Comparison of ENCODE assay signal across 8 mouse cellular contexts in genomic region chr2:109675973-109676617, GRCm38 (mm10). TPM values are rescaled to one million over a fixed set of nuclear protein-coding genes. Genes with fewer than 3 reads are reported as not detected.
DNase-seq lines count a peak whose midpoint lies in the region; ATAC-seq and TF ChIP-seq lines count a peak whose summit lies in the region.

No protein-coding gene starts in this region.

- H3K27ac ChIP-seq in heart, embryonic 16.5 days (ENCODE audit: low read length), result no peak overlapping the region
- H3K27ac ChIP-seq in kidney, postnatal 0 days, result no peak overlapping the region
- no peak overlapping the region for H3K27ac ChIP-seq in stomach, embryonic 14.5 days (ENCODE audit: low read length)

- H3K4me3 ChIP-seq in heart, embryonic 16.5 days (ENCODE audit: low read length), result peak overlapping the region; percentile 17; the same call in 1 of the 2 replicates
- H3K4me3 ChIP-seq in kidney, postnatal 0 days (replicated peaks; ENCODE audit: low read depth, low read length), result no peak overlapping the region
- H3K4me3 ChIP-seq in stomach, embryonic 14.5 days (ENCODE audit: low read depth, low read length), result peak overlapping the region; percentile 19; the same call in 1 of the 2 replicates

- peaks cover 58% of the 10 kb centered on the region for H3K27me3 ChIP-seq in heart, embryonic 16.5 days (ENCODE audit: control insufficient read depth, insufficient read depth, low read length)
- H3K27me3 ChIP-seq in kidney, postnatal 0 days (ENCODE audit: insufficient read depth, low read length), result peaks cover 64% of the 10 kb centered on the region
- H3K27me3 ChIP-seq in stomach, embryonic 14.5 days (ENCODE audit: control insufficient read depth, insufficient read depth, low read length), result peaks cover 33% of the 10 kb centered on the region

- no peak overlapping the region for H3K9ac ChIP-seq in heart, embryonic 16.5 days (ENCODE audit: low read length)
- H3K9ac ChIP-seq in kidney, postnatal 0 days (ENCODE audit: low read depth, low read length), result no peak overlapping the region
- no peak overlapping the region for H3K9ac ChIP-seq in stomach, embryonic 14.5 days (replicated peaks; ENCODE audit: low read depth, low read length)

- H3K4me2 ChIP-seq in heart, embryonic 16.5 days (ENCODE audit: low read depth, low read length), result peak overlapping the region; percentile 44; the same call in 1 of the 2 replicates
- peak overlapping the region; percentile 30; the same call in 1 of the 2 replicates for H3K4me2 ChIP-seq in kidney, postnatal 0 days (ENCODE audit: low read length)
- H3K4me2 ChIP-seq in stomach, embryonic 14.5 days (replicated peaks; ENCODE audit: low read depth, low read length), result peak overlapping the region; percentile 35

- ATAC-seq in common myeloid progenitor, adult 5-6 weeks (replicated peaks; ENCODE audit: low read depth, poor library complexity, severe bottlenecking), result peak; percentile 55
- ATAC-seq in heart, embryonic 16.5 days (replicated peaks; ENCODE audit: extremely low read depth, insufficient read depth, low FRiP score), result no peak
- peak; percentile 53; the same call in 1 of the 2 replicates for ATAC-seq in kidney, postnatal 0 days (replicated peaks; ENCODE audit: low FRiP score, low read depth)
- ATAC-seq in stomach, embryonic 14.5 days (ENCODE audit: insufficient number of reproducible peaks, insufficient read depth, low FRiP score, low read depth), result no peak

- H3K4me1 ChIP-seq in heart, embryonic 16.5 days (ENCODE audit: control insufficient read depth, insufficient read depth, low read length), result peaks cover 15% of the 10 kb centered on the region
- peaks cover 7% of the 10 kb centered on the region; the same call in 1 of the 2 replicates for H3K4me1 ChIP-seq in kidney, postnatal 0 days (replicated peaks; ENCODE audit: insufficient read depth, low read length)
- no peaks in the 10 kb centered on the region for H3K4me1 ChIP-seq in stomach, embryonic 14.5 days (ENCODE audit: control insufficient read depth, insufficient read depth, low read length)

- H3K9me3 ChIP-seq in heart, embryonic 16.5 days (replicated peaks; ENCODE audit: control insufficient read depth, low read length), result no peaks in the 10 kb centered on the region
- no peaks in the 10 kb centered on the region for H3K9me3 ChIP-seq in kidney, postnatal 0 days (replicated peaks; ENCODE audit: low read length)
- H3K9me3 ChIP-seq in stomach, embryonic 14.5 days (ENCODE audit: control insufficient read depth, low read depth, low read length), result no peaks in the 10 kb centered on the region

- TF ChIP-seq CTCF in kidney, postnatal 0 days (IDR thresholded peaks at IDR 0.05; ENCODE audit: low read depth), result no peak

- WGBS in heart, embryonic 16.5 days, result 3% methylated on average over 29 of the region's 29 CpGs
- 2% methylated on average over 29 of the region's 29 CpGs for WGBS in kidney, postnatal 0 days
- WGBS in stomach, embryonic 14.5 days, result 2% methylated on average over 29 of the region's 29 CpGs

- DNase-seq in 3T3-L1 (ENCODE audit: low read depth, low spot score) (peak; percentile 72), NIH3T3 (ENCODE audit: low read depth) (peak; percentile 84)
- DNase-seq in kidney, postnatal 0 days (ENCODE audit: low spot score), result peak; percentile 78
- peak; percentile 22 to 29 for DNase-seq in lung, postnatal 4 days
- no peak for DNase-seq in thymus, adult 18-20 months

- H3K36me3 ChIP-seq in heart, embryonic 16.5 days (ENCODE audit: control insufficient read depth, insufficient read depth), result no peaks in the 10 kb centered on the region
- no peaks in the 10 kb centered on the region for H3K36me3 ChIP-seq in kidney, postnatal 0 days (ENCODE audit: insufficient read depth, low read length)
- no peaks in the 10 kb centered on the region for H3K36me3 ChIP-seq in stomach, embryonic 14.5 days (ENCODE audit: control insufficient read depth, insufficient read depth, low read length)

RNA-seq across cellular contexts. Expression of gene Bdnf, which starts 1.6 kb away (rescaled TPM):
- total RNA-seq in common myeloid progenitor, adult 5-6 weeks (2017), result not detected in 2 replicates
- polyA plus RNA-seq in heart, embryonic 16.5 days (2015; fragmentation: Nextera tagmentation; extraction: Ambion mirVana), result 0.50 and 0.55 TPM in 2 replicates
- 0.93 and 0.95 TPM in 2 replicates for polyA plus RNA-seq in kidney, postnatal 0 days (2015; fragmentation: Nextera tagmentation; extraction: Ambion mirVana)
- 3.1 and 3.2 TPM in 2 replicates for polyA plus RNA-seq in stomach, embryonic 14.5 days (2014; fragmentation: Nextera tagmentation; extraction: Ambion mirVana)

Comparison
In these comparisons a context has a peak if more than half of its experiments do, and no peak if none do; other contexts are left out.
1. DNase-seq: peak in 3T3-L1 (single experiment), NIH3T3 (single experiment), kidney, postnatal 0 days (single experiment) and lung, postnatal 4 days (2 of 2); none in thymus, adult 18-20 months (0 of 2).
2. ATAC-seq: peak in common myeloid progenitor, adult 5-6 weeks (single experiment) and kidney, postnatal 0 days (single experiment); none in heart, embryonic 16.5 days (single experiment) and stomach, embryonic 14.5 days (single experiment).
3. Peak in every context shown above with its lines, with median percentiles within 50 percentile points of each other: H3K4me2 ChIP-seq.